Mouse (Mus musculus): ENCODE measurements around the gene Rbm42.

DNA sequence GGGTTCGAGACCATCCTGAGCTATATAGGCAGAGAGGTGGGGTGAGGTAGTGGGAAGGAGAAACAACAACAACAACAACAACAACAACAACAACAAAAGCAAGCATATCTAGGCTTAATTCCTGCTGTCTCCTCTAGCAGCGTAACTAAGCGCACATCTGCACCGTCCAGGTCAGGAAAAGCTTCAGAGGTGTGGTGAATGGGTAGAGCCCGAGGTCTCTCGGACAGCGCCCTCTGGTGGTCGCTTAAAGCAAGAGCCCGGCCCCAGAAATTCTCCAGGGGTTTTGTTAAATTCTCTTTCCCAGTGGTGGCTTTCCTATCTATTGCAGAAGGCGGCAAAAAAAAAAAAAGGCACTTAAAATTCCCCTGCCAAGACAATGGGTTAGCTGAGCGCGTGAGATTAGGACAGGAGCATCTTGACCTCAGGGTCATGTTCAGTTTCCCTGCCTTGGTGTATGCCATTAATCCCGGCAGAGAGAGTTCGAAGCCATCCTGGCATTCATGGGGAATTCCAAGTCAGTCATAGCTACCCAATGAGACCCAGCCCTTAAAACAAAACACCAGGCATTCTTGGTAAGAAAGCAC is 36.5 kb downstream of the Rbm42 start:
- TF ChIP-seq TAL1 (IDR thresholded peaks at IDR 0.05; ENCODE audit: low read length), result no peak
- TF ChIP-seq GATA1 (IDR thresholded peaks at IDR 0.05; ENCODE audit: low read length), result no peak
